Mouse (Mus musculus) CH12.LX (cell line): ENCODE measurements around the gene Dtnbp1.

Source experiments
- CTCF ChIP-seq, 2 experiments: IDR thresholded peaks in 1 of 2; conservative IDR thresholded peaks in 1 of 2; 2 replicates each; pipeline ENCODE4 v1.5.1; 2011 to 2012; ENCODE audit warnings: low read depth in 2 of 2, low read length in 2 of 2, improper control_type of control experiment in 1 of 2, inconsistent platforms in 1 of 2, mild to moderate bottlenecking in 1 of 2, moderate library complexity in 1 of 2
- EP300 ChIP-seq: IDR thresholded peaks from 2 replicates; pipeline ENCODE4 v1.6.1; 2011; ENCODE audit warnings: low read length, improper control_type of control experiment
- ETS1 ChIP-seq: conservative IDR thresholded peaks from 2 replicates; pipeline ENCODE4 v1.6.1; 2012; ENCODE audit warnings: low read depth, mild to moderate bottlenecking, inconsistent platforms, low read length, improper control_type of control experiment, moderate library complexity
- GABPA ChIP-seq: IDR thresholded peaks from 2 replicates; pipeline ENCODE4 v1.6.1; 2012; ENCODE audit warnings: low read depth, low read length, improper control_type of control experiment, inconsistent platforms; ENCODE audit not compliant: insufficient replicate concordance
- JUND ChIP-seq: conservative IDR thresholded peaks from 2 replicates; pipeline ENCODE4 v1.6.1; 2011; ENCODE audit warnings: low read depth, low read length, improper control_type of control experiment
- MAZ ChIP-seq: IDR thresholded peaks from 2 replicates; pipeline ENCODE4 v1.6.1; 2012; ENCODE audit warnings: low read depth, mild to moderate bottlenecking, inconsistent platforms, low read length, improper control_type of control experiment, moderate library complexity
- MYC ChIP-seq: IDR thresholded peaks from 2 replicates; pipeline ENCODE4 v1.6.1; 2011; ENCODE audit warnings: low read depth, mild to moderate bottlenecking, improper control_type of control experiment, low read length
- POLR2A ChIP-seq: IDR thresholded peaks from 2 replicates; pipeline ENCODE4 v1.6.1; 2011; ENCODE audit warnings: low read depth, mild to moderate bottlenecking, improper control_type of control experiment, low read length
- USF2 ChIP-seq: conservative IDR thresholded peaks from 2 replicates; pipeline ENCODE4 v1.6.1; 2011; ENCODE audit warnings: low read depth, low read length, improper control_type of control experiment
- ZC3H11A ChIP-seq: IDR thresholded peaks from 2 replicates; pipeline ENCODE4 v1.6.1; 2012; ENCODE audit warnings: low read depth, mild to moderate bottlenecking, inconsistent platforms, low read length, improper control_type of control experiment
- ZNF384 ChIP-seq: IDR thresholded peaks from 2 replicates; pipeline ENCODE4 v1.6.1; 2012; ENCODE audit warnings: low read depth, low read length, improper control_type of control experiment, inconsistent platforms

DNA sequence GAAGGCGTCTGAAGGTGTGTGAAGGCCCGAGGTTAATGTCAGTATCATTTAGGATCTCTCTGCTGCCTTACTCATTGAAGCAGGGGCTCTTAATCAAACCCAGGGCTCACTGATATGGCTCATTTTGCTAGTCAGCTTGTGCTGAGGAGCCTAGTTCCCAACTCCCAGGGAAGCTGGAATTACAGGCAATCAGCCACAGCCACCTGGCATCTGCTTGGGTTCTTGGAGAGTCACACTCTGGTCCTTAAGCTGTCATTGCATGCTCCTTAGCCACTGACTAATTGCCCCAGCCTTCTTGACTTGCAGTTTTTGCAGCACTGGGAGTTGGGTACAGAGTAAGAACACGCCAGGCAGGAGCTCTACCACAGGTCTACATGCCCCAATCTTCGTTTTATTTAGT, 34.5 kb upstream of the Dtnbp1 start:
- TF ChIP-seq CTCF (conservative IDR thresholded peaks at IDR 0.05 in 1 of 2, IDR thresholded peaks at IDR 0.05 in 1 of 2; ENCODE audit: low read depth in 2 of 2, low read length in 2 of 2) (no peak), POLR2A (no peak), ZNF384 (no peak), EP300 (no peak), USF2 (no peak), MAZ (no peak), ZC3H11A (no peak), JUND (no peak), ETS1 (no peak), GABPA (no peak), MYC (no peak)
